Mouse (Mus musculus) liver, embryonic 11.5 days (tissue): Measurements from ENCODE around the gene Mypn. TPM values are rescaled to one million over a fixed set of nuclear protein-coding genes. Genes with fewer than 3 reads are reported as not detected.

Source experiments
- ATAC-seq: fragments of 200-750 bp; cut with Nextera tagmentation; replicated peaks from 2 replicates; pipeline ENCODE4 v1.8.0; 2017; ENCODE audit warnings: moderate number of reproducible peaks, mild to moderate bottlenecking, moderate TSS enrichment, moderate library complexity; ENCODE audit not compliant: low FRiP score
- DNase-seq: peaks from one replicate; pipeline ENCODE4 v3.0.0-alpha.2; 2017; ENCODE audit warnings: low spot score
- H3K27ac ChIP-seq: fragments of 300-500 bp; sonication (generic); 2 replicates; pipeline ENCODE4 v1.5.1; 2014; ENCODE audit warnings: mild to moderate bottlenecking, low read depth, low read length, control low read depth
- H3K27me3 ChIP-seq: fragments of 300-500 bp; sonication (generic); replicated peaks from 2 replicates; pipeline ENCODE4 v1.6.1; 2014; ENCODE audit warnings: low read length, mixed read lengths; ENCODE audit not compliant: control insufficient read depth, insufficient read depth
- H3K36me3 ChIP-seq: fragments of 300-500 bp; sonication (generic); 2 replicates; pipeline ENCODE4 v1.6.1; 2014; ENCODE audit warnings: mild to moderate bottlenecking, low read length, moderate library complexity, mixed read lengths; ENCODE audit not compliant: control insufficient read depth, insufficient read depth
- H3K4me1 ChIP-seq: fragments of 300-500 bp; sonication (generic); replicated peaks from 2 replicates; pipeline ENCODE4 v1.6.1; 2014; ENCODE audit warnings: low read length, mixed read lengths; ENCODE audit not compliant: control insufficient read depth, insufficient read depth
- H3K4me2 ChIP-seq: fragments of 300-500 bp; sonication (generic); 2 replicates; pipeline ENCODE4 v1.6.1; 2014; ENCODE audit warnings: mild to moderate bottlenecking, control low read depth, moderate library complexity
- H3K4me3 ChIP-seq: fragments of 300-500 bp; sonication (generic); 2 replicates; pipeline ENCODE4 v1.5.1; 2014; ENCODE audit warnings: low read depth, low read length, control low read depth
- H3K9ac ChIP-seq: fragments of 300-500 bp; sonication (generic); 2 replicates; pipeline ENCODE4 v1.6.1; 2014; ENCODE audit warnings: low read depth, low read length, control low read depth
- H3K9me3 ChIP-seq: fragments of 300-500 bp; sonication (generic); 2 replicates; pipeline ENCODE4 v1.6.1; 2016; ENCODE audit warnings: low read length, inconsistent platforms, mixed read lengths; ENCODE audit not compliant: control insufficient read depth
- WGBS: fragments of 180-500 bp; shearing (Covaris S2); extraction: QIAGEN DNeasy Blood & Tissue Kit; methylation state at CpG from one replicate; pipeline ENCODE4 v1.1.7; 2014; 5-methylcytosine and 5-hydroxymethylcytosine counted together
- polyA plus RNA-seq: library from polyadenylated mRNA; unstranded; fragments of >200 nt; fragmentation: Nextera tagmentation; extraction: Ambion mirVana; gene quantifications from 2 replicates; pipeline ENCODE4 v1.2.1, GENCODE M21; 2014

Gene Mypn
- polyA plus RNA-seq, 1 experiment from 2014 or later = 0.16 TPM

- Histone ChIP-seq H3K4me3 (no peak overlapping the region), H3K27ac (no peak overlapping the region), H3K27me3 (no peaks in the 10 kb centered on the region), H3K4me2 (no peak overlapping the region), H3K9me3 (no peaks in the 10 kb centered on the region), H3K36me3 (no peaks in the 10 kb centered on the region), H3K9ac (no peak overlapping the region), H3K4me1 (peaks cover 4% of the 10 kb centered on the region)
- 78% methylated on average over 4 of the region's 4 CpGs for WGBS
- no peak for DNase-seq
- ATAC-seq = no peak
Measured at GRCm38 (mm10) chr10:63155668-63156350, 47.9 kb downstream of the Mypn start.

GRCm38 (mm10) chr10:63154726-63155125, 49.0 kb downstream of the Mypn start:
- Histone ChIP-seq H3K4me3 (no peak overlapping the region), H3K36me3 (no peaks in the 10 kb centered on the region), H3K4me2 (no peak overlapping the region), H3K4me1 (no peaks in the 10 kb centered on the region), H3K27me3 (no peaks in the 10 kb centered on the region), H3K27ac (no peak overlapping the region), H3K9me3 (no peaks in the 10 kb centered on the region), H3K9ac (no peak overlapping the region)
- 82% methylated on average over 4 of the region's 4 CpGs for WGBS
- DNase-seq = no peak
- no peak for ATAC-seq

DNA sequence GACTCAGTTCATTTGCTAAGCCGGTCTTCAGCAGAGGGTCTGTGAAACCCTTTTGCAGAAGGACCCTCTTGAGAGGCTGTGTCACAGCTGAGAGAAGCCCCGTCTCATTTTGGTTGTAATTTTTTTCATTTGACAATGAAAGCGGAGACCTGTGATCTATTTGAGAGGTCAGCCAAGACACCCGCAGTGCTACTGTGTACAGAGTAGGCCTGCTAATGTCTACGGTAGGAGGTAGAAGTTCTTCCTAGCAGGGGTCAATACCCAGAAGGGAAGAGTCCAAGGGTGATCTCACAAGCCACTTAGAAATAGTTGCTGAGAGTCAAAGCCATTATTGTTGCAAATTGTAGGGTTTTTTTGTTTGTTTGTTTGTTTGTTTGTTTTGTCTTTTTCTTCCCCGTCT, 49.5 kb downstream of the Mypn start:
- Histone ChIP-seq H3K4me2 (no peak overlapping the region), H3K9ac (no peak overlapping the region), H3K9me3 (no peaks in the 10 kb centered on the region), H3K27ac (no peak overlapping the region), H3K4me1 (no peaks in the 10 kb centered on the region), H3K4me3 (no peak overlapping the region), H3K27me3 (no peaks in the 10 kb centered on the region), H3K36me3 (no peaks in the 10 kb centered on the region)
- ATAC-seq = no peak
- no peak for DNase-seq
- WGBS = 82% methylated on average over 6 of the region's 6 CpGs

GRCm38 (mm10) chr10:63153563-63153962, 50.2 kb downstream of the Mypn start:
- H3K4me2 ChIP-seq = no peak overlapping the region
- WGBS = 39% methylated on average over 3 of the region's 3 CpGs
- no peaks in the 10 kb centered on the region for H3K9me3 ChIP-seq
- no peaks in the 10 kb centered on the region for H3K4me1 ChIP-seq
- H3K36me3 ChIP-seq = no peaks in the 10 kb centered on the region
- no peaks in the 10 kb centered on the region for H3K27me3 ChIP-seq
- H3K27ac ChIP-seq = no peak overlapping the region
- ATAC-seq = no peak
- no peak overlapping the region for H3K4me3 ChIP-seq
- no peak overlapping the region for H3K9ac ChIP-seq
- DNase-seq = no peak

DNA sequence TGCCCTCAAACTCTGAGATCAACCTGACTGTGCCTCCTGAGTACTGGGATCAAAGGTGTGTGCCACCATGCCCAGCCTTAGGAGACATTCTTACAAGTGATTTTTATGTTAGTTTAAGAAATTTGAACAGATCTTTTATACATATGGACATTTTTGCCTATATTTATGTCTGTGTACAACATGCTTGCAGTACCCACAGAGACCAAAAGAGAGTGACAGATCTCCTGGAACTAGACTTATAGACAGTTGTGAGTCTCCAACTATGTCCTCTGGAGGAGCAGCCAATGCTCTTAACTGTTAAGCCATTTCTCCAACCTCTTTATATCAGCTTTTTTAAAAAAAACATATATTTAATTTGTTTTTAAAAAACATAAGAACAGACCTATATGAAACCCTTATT, 51.4 kb downstream of the Mypn start:
- H3K36me3 ChIP-seq = no peaks in the 10 kb centered on the region
- DNase-seq (no peak), ATAC-seq (no peak)
- H3K9ac ChIP-seq = no peak overlapping the region
- H3K4me1 ChIP-seq = no peaks in the 10 kb centered on the region
- no peaks in the 10 kb centered on the region for H3K9me3 ChIP-seq
- no peak overlapping the region for H3K4me2 ChIP-seq
- H3K4me3 ChIP-seq = no peak overlapping the region
- H3K27me3 ChIP-seq = no peaks in the 10 kb centered on the region
- H3K27ac ChIP-seq = no peak overlapping the region

DNA sequence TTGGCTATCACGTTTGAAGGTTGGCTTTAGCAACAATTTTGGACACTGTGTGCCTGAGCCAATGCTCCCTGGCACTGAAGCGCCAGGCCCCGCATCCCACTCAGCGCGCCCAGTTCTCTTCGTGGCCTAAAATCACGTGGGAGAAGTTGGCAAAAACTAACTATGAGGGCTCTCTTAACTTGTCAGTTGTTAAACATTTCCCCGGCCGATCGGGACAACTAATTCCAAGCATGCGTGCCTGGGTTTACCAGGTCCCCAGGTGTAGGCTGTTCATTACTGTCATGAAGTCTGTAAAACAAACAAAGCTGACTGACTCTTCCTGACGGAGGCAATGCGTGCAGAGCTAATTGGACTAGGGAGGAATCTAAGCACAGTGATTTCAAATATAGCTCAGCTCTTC, 61.1 kb downstream of the Mypn start:
- ATAC-seq (no peak), DNase-seq (no peak)
- 79% methylated on average over 13 of the region's 13 CpGs for WGBS
- H3K4me1 ChIP-seq = no peaks in the 10 kb centered on the region
- H3K4me3 ChIP-seq = no peak overlapping the region
- no peak overlapping the region for H3K9ac ChIP-seq
- H3K9me3 ChIP-seq = no peaks in the 10 kb centered on the region
- no peak overlapping the region for H3K4me2 ChIP-seq
- H3K36me3 ChIP-seq = no peaks in the 10 kb centered on the region
- H3K27me3 ChIP-seq = no peaks in the 10 kb centered on the region
- no peak overlapping the region for H3K27ac ChIP-seq

DNA sequence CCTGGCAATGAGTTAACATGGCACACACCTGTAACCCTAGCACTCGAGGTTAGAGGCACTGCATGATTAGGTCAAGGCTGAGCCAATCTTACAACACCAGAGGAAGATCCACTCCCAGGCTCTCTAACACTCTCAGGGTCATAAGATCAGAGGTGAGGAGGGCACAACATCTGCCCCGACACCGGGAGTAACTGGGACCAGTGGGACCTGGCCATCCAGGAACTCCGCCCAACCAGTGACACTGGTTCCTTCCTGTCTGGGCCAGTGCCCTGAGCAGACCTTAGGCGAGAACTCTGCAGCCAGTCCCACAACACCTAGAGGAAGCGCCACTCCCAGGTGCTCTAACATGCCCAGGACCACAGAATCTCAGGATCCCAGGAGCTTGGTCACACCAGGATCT, 67.3 kb downstream of the Mypn start:
- Histone ChIP-seq H3K9me3 (no peaks in the 10 kb centered on the region), H3K4me1 (no peaks in the 10 kb centered on the region), H3K27ac (no peak overlapping the region), H3K27me3 (no peaks in the 10 kb centered on the region; the same call in 1 of the 2 replicates), H3K9ac (no peak overlapping the region), H3K36me3 (no peaks in the 10 kb centered on the region), H3K4me2 (no peak overlapping the region), H3K4me3 (no peak overlapping the region)
- WGBS = 74% methylated on average over 6 of the region's 6 CpGs
- ATAC-seq (no peak), DNase-seq (no peak)

DNA sequence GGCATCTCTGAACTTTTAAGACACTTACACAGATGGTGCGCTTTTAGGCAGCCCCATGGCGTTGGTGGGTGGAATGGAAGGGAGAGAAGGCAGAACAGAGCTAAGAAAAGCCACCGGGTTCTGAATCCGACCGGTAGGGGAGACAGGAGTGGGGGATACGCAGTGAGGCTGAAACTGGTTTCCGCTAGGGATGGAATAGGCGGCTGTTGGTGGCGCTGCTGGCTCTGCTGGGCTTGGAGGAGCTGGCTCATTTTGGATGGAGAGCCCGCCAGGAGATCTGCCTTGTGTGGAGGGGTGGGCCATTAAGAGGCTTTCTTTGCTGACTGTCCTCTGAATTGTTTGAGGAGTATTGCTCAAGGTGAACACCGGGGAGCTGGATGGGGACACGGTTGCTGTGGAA, 68.1 kb downstream of the Mypn start:
- Histone ChIP-seq H3K4me3 (no peak overlapping the region), H3K4me1 (no peaks in the 10 kb centered on the region), H3K36me3 (no peaks in the 10 kb centered on the region), H3K4me2 (no peak overlapping the region), H3K27ac (no peak overlapping the region), H3K9ac (no peak overlapping the region), H3K27me3 (no peaks in the 10 kb centered on the region; the same call in 1 of the 2 replicates), H3K9me3 (no peaks in the 10 kb centered on the region)
- ATAC-seq (no peak), DNase-seq (no peak)
- 53% methylated on average over 12 of the region's 12 CpGs for WGBS

GRCm38 (mm10) chr10:63133326-63133725, 70.4 kb downstream of the Mypn start:
- no peak overlapping the region for H3K4me3 ChIP-seq
- H3K4me1 ChIP-seq = no peaks in the 10 kb centered on the region
- DNase-seq = no peak
- H3K27me3 ChIP-seq = no peaks in the 10 kb centered on the region; the same call in 1 of the 2 replicates
- no peaks in the 10 kb centered on the region for H3K36me3 ChIP-seq
- WGBS = 78% methylated on average over 4 of the region's 4 CpGs
- ATAC-seq = no peak
- H3K27ac ChIP-seq = no peak overlapping the region
- no peak overlapping the region for H3K4me2 ChIP-seq
- H3K9me3 ChIP-seq = no peaks in the 10 kb centered on the region
- H3K9ac ChIP-seq = no peak overlapping the region
